Mouse (Mus musculus) MEL (cell line): ENCODE measurements around the gene Hcrt. TPM values are rescaled to one million over a fixed set of nuclear protein-coding genes. Genes with fewer than 3 reads are reported as not detected.

Experiments
- DNase-seq: peaks from one replicate; pipeline ENCODE4 v3.0.0; 2011; ENCODE audit warnings: low read depth, low spot score
- H3K27ac ChIP-seq: 2 replicates; pipeline ENCODE4 v1.5.1; 2012; ENCODE audit warnings: low read depth, mild to moderate bottlenecking, control low read depth, low read length, moderate library complexity; ENCODE audit not compliant: control insufficient read depth
- H3K27me3 ChIP-seq, 2 experiments: fragments of 150-350 bp in 1 of 2; sonication (generic) in 1 of 2; 2 replicates each; pipeline ENCODE4 v1.6.1; 2012; ENCODE audit warnings: low read length in 2 of 2, mild to moderate bottlenecking in 2 of 2, improper control_type of control experiment in 1 of 2, moderate library complexity in 1 of 2; ENCODE audit not compliant: insufficient read depth in 2 of 2, control insufficient read depth in 1 of 2
- H3K36me3 ChIP-seq, 2 experiments: 2 replicates each; pipeline ENCODE4 v1.6.1; 2012 to 2014; ENCODE audit warnings: low read length in 2 of 2, improper control_type of control experiment in 1 of 2, inconsistent platforms in 1 of 2, mild to moderate bottlenecking in 1 of 2; ENCODE audit not compliant: insufficient read depth in 2 of 2, control insufficient read depth in 1 of 2
- H3K4me1 ChIP-seq, 2 experiments: fragments of 150-350 bp in 1 of 2; sonication (generic) in 1 of 2; 2 replicates each; pipeline ENCODE4 v1.6.1; 2012; ENCODE audit warnings: low read length in 2 of 2, improper control_type of control experiment in 1 of 2, mild to moderate bottlenecking in 1 of 2; ENCODE audit not compliant: insufficient read depth in 2 of 2, control insufficient read depth in 1 of 2
- H3K4me3 ChIP-seq, 2 experiments: fragments of 150-350 bp in 1 of 2; sonication (generic) in 1 of 2; 2 replicates each; pipeline ENCODE4 v1.5.1; 2012; ENCODE audit warnings: low read depth in 2 of 2, low read length in 2 of 2, mild to moderate bottlenecking in 2 of 2, moderate library complexity in 2 of 2, control low read depth in 1 of 2, improper control_type of control experiment in 1 of 2; ENCODE audit not compliant: control insufficient read depth in 1 of 2, insufficient read depth in 1 of 2
- H3K79me2 ChIP-seq: 2 replicates; pipeline ENCODE4 v1.6.1; 2012; ENCODE audit warnings: mild to moderate bottlenecking, low read length, moderate library complexity; ENCODE audit not compliant: control insufficient read depth, poor library complexity, insufficient read depth
- H3K9ac ChIP-seq: 2 replicates; pipeline ENCODE4 v1.6.1; 2012; ENCODE audit warnings: low read depth, mild to moderate bottlenecking, control low read depth, low read length, moderate library complexity; ENCODE audit not compliant: control insufficient read depth, poor library complexity, severe bottlenecking
- H3K9me3 ChIP-seq: fragments of 150-350 bp; sonication (generic); replicated peaks from 2 replicates; pipeline ENCODE4 v1.6.1; 2012; ENCODE audit warnings: mild to moderate bottlenecking, low read length, improper control_type of control experiment, moderate library complexity; ENCODE audit not compliant: insufficient read depth
- CHD2 ChIP-seq: IDR thresholded peaks from 2 replicates; pipeline ENCODE4 v1.6.1; 2011; ENCODE audit warnings: low read length, improper control_type of control experiment
- E2F4 ChIP-seq: IDR thresholded peaks from 2 replicates; pipeline ENCODE4 v1.6.1; 2011; ENCODE audit warnings: low read depth, low read length, improper control_type of control experiment, borderline replicate concordance
- ELF1 ChIP-seq: IDR thresholded peaks from 2 replicates; pipeline ENCODE4 v1.6.1; 2014; ENCODE audit warnings: low read depth, mild to moderate bottlenecking, inconsistent platforms, low read length, improper control_type of control experiment, moderate library complexity
- ETS1 ChIP-seq: IDR thresholded peaks from 2 replicates; pipeline ENCODE4 v1.6.1; 2012; ENCODE audit warnings: low read depth, mild to moderate bottlenecking, inconsistent platforms, low read length, improper control_type of control experiment, moderate library complexity
- GABPA ChIP-seq: IDR thresholded peaks from 2 replicates; pipeline ENCODE4 v1.6.1; 2012; ENCODE audit warnings: low read depth, mild to moderate bottlenecking, inconsistent platforms, low read length, improper control_type of control experiment, moderate library complexity
- GATA1 ChIP-seq: IDR thresholded peaks from 2 replicates; pipeline ENCODE4 v1.6.1; 2011; ENCODE audit warnings: low read depth, low read length, improper control_type of control experiment
- HCFC1 ChIP-seq: IDR thresholded peaks from 2 replicates; pipeline ENCODE4 v1.6.1; 2012; ENCODE audit warnings: low read depth, mild to moderate bottlenecking, inconsistent platforms, low read length, improper control_type of control experiment, moderate library complexity
- JUND ChIP-seq: IDR thresholded peaks from 2 replicates; pipeline ENCODE4 v1.6.1; 2011; ENCODE audit warnings: low read depth, mild to moderate bottlenecking, improper control_type of control experiment, low read length
- KAT2A ChIP-seq: conservative IDR thresholded peaks from 2 replicates; pipeline ENCODE4 v1.6.1; 2012; ENCODE audit warnings: low read depth, low read length, improper control_type of control experiment, inconsistent platforms
- MAFK ChIP-seq: IDR thresholded peaks from 2 replicates; pipeline ENCODE4 v1.6.1; 2011; ENCODE audit warnings: low read depth, mild to moderate bottlenecking, low read length, improper control_type of control experiment, borderline replicate concordance
- MAX ChIP-seq: IDR thresholded peaks from 2 replicates; pipeline ENCODE4 v1.6.1; 2011; ENCODE audit warnings: low read length, improper control_type of control experiment
- MYB ChIP-seq: IDR thresholded peaks from 2 replicates; pipeline ENCODE4 v1.6.1; 2011; ENCODE audit warnings: mild to moderate bottlenecking, low read depth, low read length, improper control_type of control experiment
- MYC ChIP-seq: IDR thresholded peaks from 2 replicates; pipeline ENCODE4 v1.6.1; 2011; ENCODE audit warnings: low read depth, mild to moderate bottlenecking, low read length, improper control_type of control experiment, moderate library complexity
- POLR2A ChIP-seq, 2 experiments: IDR thresholded peaks; 2 replicates each; pipeline ENCODE4 v1.6.1; 2011 to 2012; ENCODE audit warnings: low read length in 2 of 2, mild to moderate bottlenecking in 2 of 2, control low read depth in 1 of 2, improper control_type of control experiment in 1 of 2, low read depth in 1 of 2, moderate library complexity in 1 of 2; ENCODE audit not compliant: control insufficient read depth in 1 of 2, insufficient read depth in 1 of 2, poor library complexity in 1 of 2
- POLR2AphosphoS2 ChIP-seq: IDR thresholded peaks from 2 replicates; pipeline ENCODE4 v1.6.1; 2011; ENCODE audit warnings: low read length, improper control_type of control experiment
- POLR2AphosphoS5 ChIP-seq: IDR thresholded peaks from 2 replicates; pipeline ENCODE4 v1.6.1; 2012; ENCODE audit warnings: low read depth, borderline replicate concordance, mild to moderate bottlenecking, inconsistent platforms, low read length, moderate library complexity, mixed read lengths
- RAD21 ChIP-seq: IDR thresholded peaks from 2 replicates; pipeline ENCODE4 v1.6.1; 2011; ENCODE audit warnings: mild to moderate bottlenecking, low read depth, low read length, improper control_type of control experiment
- RCOR1 ChIP-seq: IDR thresholded peaks from 2 replicates; pipeline ENCODE4 v1.6.1; 2012; ENCODE audit warnings: low read depth, mild to moderate bottlenecking, inconsistent platforms, low read length, improper control_type of control experiment
- SIN3A ChIP-seq: IDR thresholded peaks from 2 replicates; pipeline ENCODE4 v1.6.1; 2012; ENCODE audit warnings: low read length, improper control_type of control experiment, inconsistent platforms
- SMC3 ChIP-seq: IDR thresholded peaks from 2 replicates; pipeline ENCODE4 v1.6.1; 2011; ENCODE audit warnings: low read depth, low read length, improper control_type of control experiment
- TAL1 ChIP-seq: IDR thresholded peaks from 2 replicates; pipeline ENCODE4 v1.6.1; 2012; ENCODE audit warnings: mild to moderate bottlenecking, inconsistent platforms, low read length, moderate library complexity, mixed read lengths
- TCF12 ChIP-seq: IDR thresholded peaks from 2 replicates; pipeline ENCODE4 v1.6.1; 2014; ENCODE audit warnings: low read depth, mild to moderate bottlenecking, inconsistent platforms, low read length, improper control_type of control experiment, moderate library complexity
- UBTF ChIP-seq: IDR thresholded peaks from 2 replicates; pipeline ENCODE4 v1.6.1; 2012; ENCODE audit warnings: low read depth, mild to moderate bottlenecking, inconsistent platforms, low read length, improper control_type of control experiment, moderate library complexity, borderline replicate concordance; ENCODE audit not compliant: insufficient read depth
- USF1 ChIP-seq: IDR thresholded peaks from 2 replicates; pipeline ENCODE4 v1.6.1; 2014; ENCODE audit warnings: low read depth, mild to moderate bottlenecking, inconsistent platforms, low read length, improper control_type of control experiment, moderate library complexity
- USF2 ChIP-seq, 2 experiments: IDR thresholded peaks; 2 replicates each; pipeline ENCODE4 v1.6.1; 2011 to 2012; ENCODE audit warnings: improper control_type of control experiment in 2 of 2, low read length in 2 of 2, borderline replicate concordance in 1 of 2, inconsistent platforms in 1 of 2, low read depth in 1 of 2, mild to moderate bottlenecking in 1 of 2; ENCODE audit not compliant: insufficient read depth in 1 of 2
- ZC3H11A ChIP-seq: IDR thresholded peaks from 2 replicates; pipeline ENCODE4 v1.6.1; 2012; ENCODE audit warnings: low read depth, mild to moderate bottlenecking, inconsistent platforms, low read length, improper control_type of control experiment
- ZKSCAN1 ChIP-seq: IDR thresholded peaks from 2 replicates; pipeline ENCODE4 v1.6.1; 2012; ENCODE audit warnings: low read depth, mild to moderate bottlenecking, inconsistent platforms, low read length, improper control_type of control experiment, moderate library complexity
- ZMIZ1 ChIP-seq: IDR thresholded peaks from 2 replicates; pipeline ENCODE4 v1.6.1; 2012; ENCODE audit warnings: low read depth, mild to moderate bottlenecking, inconsistent platforms, low read length, improper control_type of control experiment, moderate library complexity
- ZNF384 ChIP-seq: IDR thresholded peaks from 2 replicates; pipeline ENCODE4 v1.6.1; 2012; ENCODE audit warnings: low read depth, mild to moderate bottlenecking, inconsistent platforms, low read length, improper control_type of control experiment
- polyA plus RNA-seq, 2 experiments: library from polyadenylated mRNA; stranded (reverse) in 1 of 2; unstranded in 1 of 2; fragments of >175 nt in 1 of 2; fragments of >200 nt in 1 of 2; gene quantifications; 2 replicates each; pipeline versions ENCODE4 v1.2.1 to v1.2.4; 2012; ENCODE audit warnings: low replicate concordance in 2 of 2, low read depth in 1 of 2; ENCODE audit not compliant: insufficient read length in 2 of 2, insufficient read depth in 1 of 2, missing spikeins in 1 of 2
- total RNA-seq: library from RNA; depleted of rRNA; stranded (reverse); fragments of 300-350 nt; gene quantifications from 2 replicates; pipeline ENCODE4 v1.2.3, GENCODE M21; 2012

Hcrt gene
- total and polyA plus RNA-seq, 3 experiments, result not detected

DNA sequence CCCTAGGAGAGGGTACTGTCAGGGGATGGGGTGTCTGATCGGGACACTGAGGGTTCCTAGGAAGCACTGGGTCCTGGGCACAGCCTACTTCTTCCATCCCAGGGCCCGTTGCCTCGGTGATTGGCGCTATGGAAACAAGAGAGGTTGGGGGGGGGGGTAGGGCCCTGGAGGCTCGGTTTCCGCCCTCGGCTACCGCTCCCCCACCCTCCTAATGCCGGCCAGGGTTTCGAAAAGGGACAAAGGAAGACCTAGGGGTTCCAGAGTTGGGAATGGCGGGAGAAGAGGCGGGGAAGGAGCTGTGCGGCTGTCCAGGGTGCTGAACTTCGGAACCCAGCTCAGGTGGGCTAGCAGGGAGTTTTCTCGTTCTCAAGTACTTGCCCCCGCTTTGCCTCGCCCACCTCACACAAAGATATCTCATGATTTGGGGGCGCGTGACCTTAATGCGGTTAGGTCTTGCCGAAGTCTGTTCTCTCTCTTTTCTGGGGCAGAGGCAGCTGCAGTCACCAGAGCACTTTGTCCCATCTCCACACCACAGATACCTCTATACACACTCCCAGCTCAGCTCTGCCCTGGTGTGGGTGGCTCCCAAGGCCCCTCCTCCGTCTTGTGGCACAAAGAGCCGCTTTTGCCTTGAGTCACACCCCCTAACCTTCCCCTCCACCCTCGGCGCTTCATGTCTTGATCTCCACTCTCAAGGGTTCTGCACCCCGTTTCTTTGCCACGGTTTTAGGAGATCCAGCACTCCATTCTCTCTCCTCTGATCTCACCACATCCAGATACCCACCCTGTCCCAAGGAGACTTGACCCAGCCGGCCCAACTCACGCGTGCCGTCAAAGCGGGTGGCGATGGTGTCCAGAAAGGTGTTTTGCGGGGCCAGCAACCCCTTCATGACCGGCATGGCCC is 3.8 kb downstream of the Hcrt start:
- peak overlapping the region in 1 of 2 experiments; percentile 43; a peak in 2 of 4 replicates for H3K4me3 ChIP-seq
- H3K27ac ChIP-seq, result no peak overlapping the region
- no peak overlapping the region for H3K9ac ChIP-seq
- peak; percentile 58 for DNase-seq
- no peaks in the 10 kb centered on the region for H3K4me1 ChIP-seq
- peaks cover 3 to 4% of the 10 kb centered on the region in 2 experiments; a peak in 2 of 4 replicates for H3K27me3 ChIP-seq
- no peak for TF ChIP-seq MYC
- TF ChIP-seq POLR2AphosphoS5, result no peak
- no peak for TF ChIP-seq ZC3H11A
- TF ChIP-seq GATA1, result no peak
- no peak for TF ChIP-seq ZMIZ1
- TF ChIP-seq USF2 (IDR thresholded peaks at IDR 0.05; ENCODE audit: borderline replicate concordance in 1 of 2, insufficient read depth in 1 of 2, low read depth in 1 of 2, low read length in 2 of 2), result no peak
- TF ChIP-seq RAD21, result no peak
- TF ChIP-seq JUND, result no peak
- TF ChIP-seq CHD2, result no peak
- no peak for TF ChIP-seq ETS1
- TF ChIP-seq SIN3A, result no peak
- TF ChIP-seq KAT2A, result no peak
- TF ChIP-seq UBTF, result no peak
- TF ChIP-seq E2F4, result no peak
- TF ChIP-seq USF1, result no peak
- no peak for TF ChIP-seq HCFC1
- no peak for TF ChIP-seq MYB
- no peak for TF ChIP-seq GABPA
- TF ChIP-seq, all 39 proteins: peak for 0
- Histone ChIP-seq H3K36me3 (no peaks in the 10 kb centered on the region), H3K9me3 (no peaks in the 10 kb centered on the region), H3K79me2 (no peaks in the 10 kb centered on the region)

DNA sequence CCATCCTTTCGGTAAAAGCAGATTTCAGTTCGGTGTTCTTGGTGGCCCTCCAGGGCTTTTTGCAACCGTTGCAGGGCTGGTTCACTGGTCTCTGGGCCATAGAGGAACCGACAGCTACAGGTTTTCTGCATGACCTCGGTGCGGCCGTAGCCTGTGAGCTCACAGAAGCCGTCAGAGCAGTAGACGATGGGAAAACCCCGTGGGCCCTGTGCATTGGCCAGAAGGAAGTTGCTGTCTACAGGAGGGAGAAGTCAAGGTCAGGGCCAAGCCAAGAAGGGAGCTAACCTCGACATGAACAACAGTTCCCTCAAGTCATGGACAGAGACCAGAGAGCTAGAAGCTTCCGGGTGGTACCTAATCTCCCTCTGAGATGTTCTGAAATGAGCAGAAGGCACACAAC is 5.2 kb downstream of the Hcrt start:
- TF ChIP-seq SMC3, result no peak
- no peak for TF ChIP-seq MAX
- no peak for TF ChIP-seq POLR2A (IDR thresholded peaks at IDR 0.05; ENCODE audit: control insufficient read depth in 1 of 2, insufficient read depth in 1 of 2, low read depth in 1 of 2, low read length in 2 of 2, poor library complexity in 1 of 2)
- TF ChIP-seq ZMIZ1, result no peak
- no peak for TF ChIP-seq USF2 (IDR thresholded peaks at IDR 0.05; ENCODE audit: borderline replicate concordance in 1 of 2, insufficient read depth in 1 of 2, low read depth in 1 of 2, low read length in 2 of 2)
- TF ChIP-seq RCOR1, result no peak
- no peak for TF ChIP-seq TCF12
- TF ChIP-seq ZNF384, result no peak
- TF ChIP-seq JUND, result no peak
- no peak for TF ChIP-seq E2F4
- TF ChIP-seq ZKSCAN1, result no peak
- no peak for TF ChIP-seq CHD2
- TF ChIP-seq MAFK, result no peak
- no peak for TF ChIP-seq TAL1
- no peak for TF ChIP-seq HCFC1
- no peak for TF ChIP-seq ELF1
- TF ChIP-seq POLR2AphosphoS2, result no peak
- no peak for TF ChIP-seq SIN3A
- TF ChIP-seq ZC3H11A, result no peak
- TF ChIP-seq RAD21, result no peak
- Histone ChIP-seq H3K79me2 (no peaks in the 10 kb centered on the region), H3K9me3 (no peaks in the 10 kb centered on the region), H3K9ac (no peak overlapping the region), H3K36me3 (no peaks in the 10 kb centered on the region), H3K4me3 (no peak overlapping the region), H3K4me1 (no peaks in the 10 kb centered on the region), H3K27ac (no peak overlapping the region), H3K27me3 (peaks cover 3 to 4% of the 10 kb centered on the region in 2 experiments; a peak in 2 of 4 replicates)
- DNase-seq, result no peak
